Mouse (Mus musculus) intestine, embryonic 14.5 days (tissue): ENCODE data around the gene Kif5a. TPM values are rescaled to one million over a fixed set of nuclear protein-coding genes. Genes with fewer than 3 reads are reported as not detected.

Source experiments
- ATAC-seq: fragments of 200-750 bp; cut with Nextera tagmentation; replicated peaks from 2 replicates; pipeline ENCODE4 v1.8.0; 2017; ENCODE audit warnings: low read depth, moderate number of reproducible peaks, moderate TSS enrichment, moderate library complexity; ENCODE audit not compliant: low FRiP score, low TSS enrichment
- DNase-seq: peaks from one replicate; pipeline ENCODE4 v3.0.0-alpha.2; 2018; ENCODE audit warnings: low spot score
- H3K27ac ChIP-seq: fragments of 300-500 bp; sonication (generic); 2 replicates; pipeline ENCODE4 v1.5.1; 2014; ENCODE audit warnings: low read depth, mild to moderate bottlenecking, control low read depth
- H3K27me3 ChIP-seq: fragments of 300-500 bp; sonication (generic); replicated peaks from 2 replicates; pipeline ENCODE4 v1.6.1; 2014; ENCODE audit warnings: low read length, control low read depth; ENCODE audit not compliant: control insufficient read depth, insufficient read depth
- H3K36me3 ChIP-seq: fragments of 300-500 bp; sonication (generic); 2 replicates; pipeline ENCODE4 v1.6.1; 2014; ENCODE audit warnings: low read length, control low read depth; ENCODE audit not compliant: control insufficient read depth, insufficient read depth
- H3K4me1 ChIP-seq: fragments of 300-500 bp; sonication (generic); replicated peaks from 2 replicates; pipeline ENCODE4 v1.6.1; 2014; ENCODE audit warnings: low read length, control low read depth, mixed read lengths; ENCODE audit not compliant: control insufficient read depth, insufficient read depth
- H3K4me2 ChIP-seq: fragments of 300-500 bp; sonication (generic); 2 replicates; pipeline ENCODE4 v1.6.1; 2014; ENCODE audit warnings: low read length
- H3K4me3 ChIP-seq: fragments of 300-500 bp; sonication (generic); 2 replicates; pipeline ENCODE4 v1.5.1; 2014; ENCODE audit warnings: low read depth, low read length, control low read depth, mixed read lengths
- H3K9ac ChIP-seq: fragments of 300-500 bp; sonication (generic); 2 replicates; pipeline ENCODE4 v1.6.1; 2014; ENCODE audit warnings: mild to moderate bottlenecking, low read length
- H3K9me3 ChIP-seq: fragments of 300-500 bp; sonication (generic); 2 replicates; pipeline ENCODE4 v1.6.1; 2016; ENCODE audit warnings: low read length, control low read depth; ENCODE audit not compliant: control insufficient read depth
- WGBS: fragments of 180-500 bp; shearing (Covaris S2); extraction: QIAGEN DNeasy Blood & Tissue Kit; methylation state at CpG from one replicate; pipeline ENCODE4 v1.1.7; 2014; 5-methylcytosine and 5-hydroxymethylcytosine counted together
- polyA plus RNA-seq: library from polyadenylated mRNA; unstranded; fragments of >200 nt; fragmentation: Nextera tagmentation; extraction: Ambion mirVana; gene quantifications from 2 replicates; pipeline ENCODE4 v1.2.1, GENCODE M21; 2014

Gene Kif5a
- polyA plus RNA-seq, 1 experiment from 2014 or later: 9.2 TPM

- H3K4me1 ChIP-seq: no peaks in the 10 kb centered on the region
- no peaks in the 10 kb centered on the region for H3K9me3 ChIP-seq
- WGBS: 77% methylated on average over 9 of the region's 9 CpGs
- no peak overlapping the region for H3K9ac ChIP-seq
- no peak overlapping the region for H3K27ac ChIP-seq
- no peak for DNase-seq
- no peak for ATAC-seq
- H3K4me2 ChIP-seq: no peak overlapping the region
- no peak overlapping the region for H3K4me3 ChIP-seq
- 0 out of 2 replicates have a peak, but pooled peaks cover 2% of the 10 kb centered on the region for H3K27me3 ChIP-seq
- no peaks in the 10 kb centered on the region for H3K36me3 ChIP-seq
Measured at GRCm38 (mm10) chr10:127233141-127233540, 30.0 kb downstream of the Kif5a start.

DNA sequence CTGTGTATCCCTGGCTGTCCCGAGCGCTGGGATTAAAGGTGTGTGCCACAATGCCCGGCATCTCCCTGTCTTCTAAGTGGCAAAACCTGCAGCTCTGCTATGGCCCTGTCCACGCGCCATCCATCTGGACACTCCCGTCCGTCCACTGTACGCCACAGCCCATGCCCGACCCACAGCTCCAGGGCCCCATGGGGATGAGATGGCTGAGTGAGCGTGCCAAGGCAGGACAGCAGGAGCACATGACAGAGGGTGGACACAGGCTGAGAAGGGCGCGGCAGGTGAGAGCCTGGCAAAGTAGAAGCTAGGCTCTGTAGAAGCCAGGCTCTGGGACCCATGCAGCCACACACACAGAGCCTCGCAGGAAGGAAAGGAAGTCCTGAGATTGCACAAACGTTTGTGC is 31.4 kb downstream of the Kif5a start:
- H3K27me3 ChIP-seq: no peaks in the 10 kb centered on the region
- no peaks in the 10 kb centered on the region for H3K9me3 ChIP-seq
- WGBS: 81% methylated on average over 14 of the region's 14 CpGs
- DNase-seq (no peak), ATAC-seq (no peak)
- no peaks in the 10 kb centered on the region for H3K36me3 ChIP-seq
- no peak overlapping the region for H3K4me2 ChIP-seq
- H3K4me1 ChIP-seq: no peaks in the 10 kb centered on the region
- H3K9ac ChIP-seq: no peak overlapping the region
- H3K27ac ChIP-seq: no peak overlapping the region
- H3K4me3 ChIP-seq: no peak overlapping the region

GRCm38 (mm10) chr10:127230693-127231092 is 32.5 kb downstream of the Kif5a start:
- H3K9me3 ChIP-seq: no peaks in the 10 kb centered on the region
- no peaks in the 10 kb centered on the region for H3K36me3 ChIP-seq
- no peaks in the 10 kb centered on the region for H3K27me3 ChIP-seq
- DNase-seq (no peak), ATAC-seq (no peak)
- H3K4me2 ChIP-seq: no peak overlapping the region
- 0 out of 2 replicates have a peak, but pooled peaks cover under 1% of the 10 kb centered on the region for H3K4me1 ChIP-seq
- no peak overlapping the region for H3K9ac ChIP-seq
- H3K27ac ChIP-seq: no peak overlapping the region
- H3K4me3 ChIP-seq: no peak overlapping the region
- WGBS: 83% methylated on average over 12 of the region's 12 CpGs

GRCm38 (mm10) chr10:127228897-127229296 is 34.3 kb downstream of the Kif5a start:
- H3K36me3 ChIP-seq: no peaks in the 10 kb centered on the region
- DNase-seq: peak; percentile 63
- peak; percentile 78; the same call in 1 of the 2 replicates for ATAC-seq
- H3K9me3 ChIP-seq: no peaks in the 10 kb centered on the region
- no peak overlapping the region for H3K4me2 ChIP-seq
- H3K4me3 ChIP-seq: no peak overlapping the region
- H3K9ac ChIP-seq: no peak overlapping the region
- H3K4me1 ChIP-seq: 0 out of 2 replicates have a peak, but pooled peaks cover 3% of the 10 kb centered on the region
- H3K27ac ChIP-seq: no peak overlapping the region
- no peaks in the 10 kb centered on the region for H3K27me3 ChIP-seq
- 22% methylated on average over 4 of the region's 4 CpGs for WGBS

- Histone ChIP-seq H3K9me3 (no peaks in the 10 kb centered on the region), H3K36me3 (no peaks in the 10 kb centered on the region), H3K4me2 (no peak overlapping the region), H3K4me1 (0 out of 2 replicates have a peak, but pooled peaks cover 3% of the 10 kb centered on the region), H3K27me3 (no peaks in the 10 kb centered on the region), H3K9ac (no peak overlapping the region), H3K27ac (no peak overlapping the region), H3K4me3 (no peak overlapping the region)
- 81% methylated on average over 8 of the region's 8 CpGs for WGBS
- no peak for ATAC-seq
- DNase-seq: no peak
Measured at GRCm38 (mm10) chr10:127227163-127227562, 36.0 kb downstream of the Kif5a start.

DNA sequence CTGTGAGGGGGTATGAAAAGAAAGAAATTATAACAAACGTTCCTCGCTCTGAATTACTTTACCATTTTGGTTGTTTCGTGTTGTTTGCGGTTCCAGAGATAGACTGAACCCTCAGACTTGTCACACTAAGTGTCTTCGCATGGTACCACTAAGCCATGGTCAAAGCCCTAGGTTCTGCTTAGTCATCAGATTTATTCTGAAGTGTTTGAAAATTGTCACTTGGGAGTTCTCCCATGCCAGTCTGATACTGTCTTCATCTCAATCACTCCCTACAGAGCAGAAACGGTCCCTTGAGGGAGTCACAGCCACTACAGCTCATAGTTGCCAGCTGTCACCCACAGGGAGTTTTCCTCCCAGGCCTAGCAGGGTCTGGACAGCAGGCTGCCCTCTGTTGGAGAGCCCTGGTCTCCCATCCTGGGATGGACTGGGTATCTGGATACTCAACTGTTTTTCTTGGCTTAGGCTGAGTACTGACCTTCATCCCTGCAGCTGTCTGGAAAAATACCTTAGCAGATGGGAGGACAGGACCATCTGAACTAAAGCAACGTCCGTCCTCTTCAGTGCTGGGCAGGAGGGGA is 36.7 kb downstream of the Kif5a start:
- H3K27ac ChIP-seq: no peak overlapping the region
- H3K27me3 ChIP-seq: no peaks in the 10 kb centered on the region
- H3K36me3 ChIP-seq: no peaks in the 10 kb centered on the region
- H3K9me3 ChIP-seq: no peaks in the 10 kb centered on the region
- 69% methylated on average over 8 of the region's 8 CpGs for WGBS
- no peak overlapping the region for H3K9ac ChIP-seq
- no peak overlapping the region for H3K4me2 ChIP-seq
- ATAC-seq (0 out of 2 replicates have a peak, but pooled peaks have one; percentile 19), DNase-seq (no peak)
- H3K4me1 ChIP-seq: 0 out of 2 replicates have a peak, but pooled peaks cover 3% of the 10 kb centered on the region
- no peak overlapping the region for H3K4me3 ChIP-seq

DNA sequence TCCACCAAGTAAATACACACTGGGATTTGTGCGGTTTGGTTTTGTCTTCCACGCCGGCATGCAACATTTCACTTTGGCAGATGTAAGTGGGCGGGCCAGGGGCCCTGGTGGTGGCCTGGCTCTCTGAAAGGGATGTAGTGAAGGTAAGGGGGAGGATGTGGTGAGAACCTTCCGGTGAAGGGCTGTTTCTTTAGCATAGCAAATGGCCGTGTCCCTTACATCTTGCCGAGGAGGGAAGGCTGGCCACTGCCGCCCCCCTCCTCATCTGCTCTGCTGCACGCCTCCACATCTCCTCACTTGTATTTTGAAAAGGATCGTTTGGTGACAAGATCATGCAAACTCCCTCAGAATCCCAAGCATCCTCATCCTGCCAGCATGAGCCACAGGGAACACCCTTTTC is 37.4 kb downstream of the Kif5a start:
- 0 out of 2 replicates have a peak, but pooled peaks cover 3% of the 10 kb centered on the region for H3K4me1 ChIP-seq
- WGBS: 14% methylated on average over 10 of the region's 10 CpGs
- no peak for DNase-seq

GRCm38 (mm10) chr10:127225213-127225612 is 37.9 kb downstream of the Kif5a start:
- 0 out of 2 replicates have a peak, but pooled peaks cover 3% of the 10 kb centered on the region for H3K4me1 ChIP-seq
- H3K36me3 ChIP-seq: no peaks in the 10 kb centered on the region
- WGBS: 43% methylated on average over 6 of the region's 6 CpGs
- ATAC-seq (no peak), DNase-seq (no peak)
- H3K27ac ChIP-seq: no peak overlapping the region
- no peak overlapping the region for H3K4me2 ChIP-seq
- no peaks in the 10 kb centered on the region for H3K27me3 ChIP-seq
- H3K4me3 ChIP-seq: no peak overlapping the region
- H3K9me3 ChIP-seq: no peaks in the 10 kb centered on the region
- H3K9ac ChIP-seq: no peak overlapping the region

More for the DNA sequence above, 37.4 kb downstream of the Kif5a start:
- Histone ChIP-seq H3K4me3 (no peak overlapping the region), H3K27ac (no peak overlapping the region), H3K9me3 (no peaks in the 10 kb centered on the region), H3K36me3 (no peaks in the 10 kb centered on the region), H3K27me3 (no peaks in the 10 kb centered on the region), H3K9ac (0 out of 2 replicates have a peak overlapping the region, but pooled peaks have one; percentile 13), H3K4me2 (no peak overlapping the region)
- ATAC-seq: no peak

DNA sequence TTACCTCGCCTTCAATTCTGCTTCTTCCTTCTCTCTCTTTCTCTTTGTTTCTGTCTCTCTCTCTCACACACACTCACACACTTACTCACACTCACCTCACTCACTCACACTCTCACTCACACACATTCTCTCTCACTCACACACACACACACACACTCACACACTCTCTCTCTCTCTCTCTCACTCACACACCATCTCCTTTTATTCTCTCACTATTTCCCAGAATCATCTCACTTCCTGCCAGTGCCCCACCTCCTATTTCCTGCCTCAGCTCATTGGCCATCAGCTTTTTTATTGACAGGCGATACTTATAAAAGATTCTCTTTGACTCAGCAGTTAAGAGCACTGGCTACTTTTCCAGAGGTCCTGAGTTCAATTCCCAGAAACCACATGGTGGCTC is 44.8 kb downstream of the Kif5a start:
- 91% methylated on average over 2 of the region's 2 CpGs for WGBS
- Histone ChIP-seq H3K27me3 (no peaks in the 10 kb centered on the region), H3K9me3 (no peaks in the 10 kb centered on the region), H3K4me1 (no peaks in the 10 kb centered on the region), H3K4me3 (no peak overlapping the region), H3K4me2 (no peak overlapping the region), H3K9ac (no peak overlapping the region), H3K27ac (no peak overlapping the region), H3K36me3 (no peaks in the 10 kb centered on the region)
- ATAC-seq (no peak), DNase-seq (no peak)
